Mouse (Mus musculus) midbrain, embryonic 13.5 days (tissue): ENCODE results near the gene Pds5b. TPM values are rescaled to one million over a fixed set of nuclear protein-coding genes. Genes with fewer than 3 reads are reported as not detected.

Experiments
- ATAC-seq: fragments of 200-750 bp; cut with Nextera tagmentation; 2 replicates; pipeline ENCODE4 v1.8.0; 2017; ENCODE audit warnings: mild to moderate bottlenecking, moderate TSS enrichment, moderate library complexity
- H3K27ac ChIP-seq: fragments of 300-500 bp; sonication (generic); 2 replicates; pipeline ENCODE4 v1.5.1; 2015; ENCODE audit warnings: inconsistent platforms, mild to moderate bottlenecking, moderate library complexity
- H3K27me3 ChIP-seq: fragments of 300-500 bp; sonication (generic); 2 replicates; pipeline ENCODE4 v1.6.1; 2015; ENCODE audit warnings: mild to moderate bottlenecking, inconsistent platforms
- H3K36me3 ChIP-seq: fragments of 300-500 bp; sonication (generic); 2 replicates; pipeline ENCODE4 v1.6.1; 2015; ENCODE audit warnings: mild to moderate bottlenecking, inconsistent platforms
- H3K4me1 ChIP-seq: fragments of 300-500 bp; sonication (generic); replicated peaks from 2 replicates; pipeline ENCODE4 v1.6.1; 2015; ENCODE audit warnings: inconsistent platforms
- H3K4me2 ChIP-seq: fragments of 300-500 bp; sonication (generic); replicated peaks from 2 replicates; pipeline ENCODE4 v1.6.1; 2015; ENCODE audit warnings: moderate library complexity, mild to moderate bottlenecking, inconsistent platforms
- H3K4me3 ChIP-seq: fragments of 300-500 bp; sonication (generic); replicated peaks from 2 replicates; pipeline ENCODE4 v1.5.1; 2015; ENCODE audit warnings: mild to moderate bottlenecking, inconsistent platforms
- H3K9ac ChIP-seq: fragments of 300-500 bp; sonication (generic); replicated peaks from 2 replicates; pipeline ENCODE4 v1.6.1; 2015; ENCODE audit warnings: mild to moderate bottlenecking, inconsistent platforms
- H3K9me3 ChIP-seq: fragments of 300-500 bp; sonication (generic); 2 replicates; pipeline ENCODE4 v1.6.1; 2016; ENCODE audit warnings: mild to moderate bottlenecking, inconsistent platforms
- WGBS: fragments of 180-500 bp; shearing (Covaris S2); methylation state at CpG from one replicate; pipeline ENCODE4 v1.1.7; 2015; 5-methylcytosine and 5-hydroxymethylcytosine counted together
- polyA plus RNA-seq: library from polyadenylated mRNA; unstranded; fragments of >200 nt; fragmentation: Nextera tagmentation; extraction: Ambion mirVana; gene quantifications from 2 replicates; pipeline ENCODE4 v1.2.1, GENCODE M21; 2015

The Pds5b gene
- polyA plus RNA-seq, 1 experiment from 2014 or later: 34.1 TPM

DNA sequence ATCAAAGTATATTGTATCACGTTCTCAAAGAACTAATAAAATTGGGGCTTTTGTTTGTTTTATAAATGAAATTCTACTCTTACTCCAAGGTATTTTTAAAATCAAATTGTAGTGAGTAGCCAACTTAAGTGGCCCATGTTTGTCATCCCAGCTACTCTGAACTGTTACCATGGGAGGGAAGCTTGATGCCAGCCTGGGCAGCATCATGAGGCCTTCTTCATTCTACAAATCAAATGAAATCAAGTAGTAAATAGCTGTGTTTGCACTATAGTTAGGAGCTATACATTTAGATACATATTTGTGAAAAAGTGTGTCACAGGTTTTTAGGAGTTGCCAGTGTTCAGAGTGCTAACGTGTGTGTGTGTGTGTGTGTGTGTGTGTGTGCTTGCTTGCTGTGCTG, 126.5 kb downstream of the Pds5b start:
- Histone ChIP-seq H3K27me3 (no peaks in the 10 kb centered on the region), H3K9me3 (no peaks in the 10 kb centered on the region), H3K4me2 (no peak overlapping the region), H3K27ac (no peak overlapping the region), H3K4me3 (no peak overlapping the region), H3K4me1 (no peaks in the 10 kb centered on the region), H3K9ac (no peak overlapping the region), H3K36me3 (peaks cover 56% of the 10 kb centered on the region)
- 96% methylated on average over 2 of the region's 2 CpGs for WGBS
- no peak for ATAC-seq

DNA sequence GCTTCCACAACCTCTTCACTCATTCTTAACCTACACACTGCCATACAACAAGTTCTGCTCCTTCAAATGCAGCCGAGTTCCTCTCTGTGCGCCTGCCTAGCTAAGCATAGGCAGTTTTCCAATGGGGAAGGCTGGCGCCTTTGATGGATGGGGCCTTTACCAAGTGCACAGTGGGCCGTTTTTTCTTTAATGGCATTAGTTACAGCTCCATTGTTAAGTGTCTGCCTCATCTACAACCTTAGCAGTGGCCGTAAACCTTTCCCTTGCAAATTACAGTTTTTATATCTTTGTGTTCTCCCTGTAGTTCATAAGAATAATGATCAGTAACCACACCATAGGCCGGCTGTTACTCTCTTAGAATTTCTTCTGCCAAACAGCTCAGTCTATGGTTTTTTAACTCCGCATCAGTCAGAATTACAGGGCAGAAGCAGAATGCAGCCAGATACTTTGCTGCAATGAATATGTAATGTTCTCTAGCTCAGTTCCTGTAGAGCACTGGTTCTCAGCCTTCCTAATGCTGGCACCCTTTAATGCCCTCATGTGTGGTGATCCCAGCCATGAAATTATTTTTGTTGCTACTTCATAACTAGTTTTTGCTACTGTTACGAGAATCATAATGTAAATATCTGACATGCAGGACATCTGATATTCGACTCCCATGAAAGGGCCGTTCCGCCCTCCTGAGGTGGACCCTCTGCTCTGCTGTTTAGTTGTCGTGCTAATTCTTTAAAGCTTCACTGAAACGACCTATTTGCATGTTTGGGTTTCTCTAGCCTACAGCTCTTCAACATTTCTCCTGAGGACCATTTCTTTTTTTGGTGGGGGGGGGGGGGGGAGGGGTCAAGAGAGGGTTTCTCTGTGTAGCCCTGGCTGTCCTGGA, 140.8 kb downstream of the Pds5b start:
- Histone ChIP-seq H3K4me3 (no peak overlapping the region), H3K27me3 (no peaks in the 10 kb centered on the region), H3K27ac (no peak overlapping the region), H3K4me1 (peaks cover 9% of the 10 kb centered on the region), H3K36me3 (peaks cover 3% of the 10 kb centered on the region; the same call in 1 of the 2 replicates), H3K9ac (no peak overlapping the region), H3K9me3 (no peaks in the 10 kb centered on the region), H3K4me2 (no peak overlapping the region)
- 58% methylated on average over 13 of the region's 13 CpGs for WGBS
- peak; percentile 65 for ATAC-seq

DNA sequence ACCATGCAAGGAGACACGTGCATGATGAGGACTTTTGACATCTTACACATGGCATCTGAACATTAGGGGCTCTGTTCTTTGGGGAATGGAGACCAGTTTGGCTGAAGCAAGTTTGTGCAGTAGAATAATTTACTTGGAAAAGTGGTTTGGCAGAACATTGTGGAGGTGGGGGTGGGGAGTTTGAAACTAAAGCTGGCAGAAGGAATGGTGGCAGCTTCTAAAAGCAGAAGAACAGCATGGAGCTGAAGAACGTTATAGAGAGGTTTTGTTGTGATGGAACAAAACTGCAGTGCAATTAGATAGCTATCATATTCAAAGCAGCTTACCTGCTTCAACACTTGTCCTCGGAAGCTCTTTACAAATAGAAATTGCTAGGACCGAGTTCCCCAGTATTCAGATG, 141.9 kb downstream of the Pds5b start:
- no peak overlapping the region for H3K9ac ChIP-seq
- H3K4me2 ChIP-seq: no peak overlapping the region
- H3K4me1 ChIP-seq: peaks cover 9% of the 10 kb centered on the region
- ATAC-seq: no peak
- 93% methylated on average over 4 of the region's 4 CpGs for WGBS
- no peaks in the 10 kb centered on the region for H3K9me3 ChIP-seq
- no peak overlapping the region for H3K27ac ChIP-seq
- peaks cover 3% of the 10 kb centered on the region; the same call in 1 of the 2 replicates for H3K36me3 ChIP-seq
- H3K4me3 ChIP-seq: no peak overlapping the region
- no peaks in the 10 kb centered on the region for H3K27me3 ChIP-seq

DNA sequence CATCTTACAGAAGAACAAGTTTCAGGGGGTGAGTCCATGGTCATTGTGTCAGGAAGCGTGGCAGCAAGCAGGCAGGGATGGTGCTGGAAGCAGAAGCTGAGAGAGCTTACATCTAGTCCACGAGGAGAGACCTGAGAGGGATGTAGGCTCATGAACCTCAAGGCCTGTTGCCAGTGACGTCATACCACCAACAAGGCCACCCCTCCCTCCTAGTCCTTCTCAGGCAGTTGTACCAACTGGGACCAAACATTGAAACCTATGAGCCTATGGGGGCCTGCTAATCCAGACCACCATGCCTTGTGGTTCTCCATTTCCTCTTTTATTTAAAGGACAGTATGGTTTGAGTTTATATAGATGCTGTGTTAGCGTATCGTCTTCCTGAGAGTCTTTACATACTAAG, 143.2 kb downstream of the Pds5b start:
- H3K27ac ChIP-seq: no peak overlapping the region
- H3K4me1 ChIP-seq: peaks cover 9% of the 10 kb centered on the region
- no peaks in the 10 kb centered on the region for H3K9me3 ChIP-seq
- H3K4me3 ChIP-seq: no peak overlapping the region
- no peak overlapping the region for H3K9ac ChIP-seq
- 94% methylated on average over 5 of the region's 5 CpGs for WGBS
- H3K27me3 ChIP-seq: no peaks in the 10 kb centered on the region
- ATAC-seq: no peak
- no peaks in the 10 kb centered on the region for H3K36me3 ChIP-seq
- no peak overlapping the region for H3K4me2 ChIP-seq

- no peak for ATAC-seq
- Histone ChIP-seq H3K9ac (no peak overlapping the region), H3K9me3 (no peaks in the 10 kb centered on the region), H3K4me3 (no peak overlapping the region), H3K27me3 (no peaks in the 10 kb centered on the region), H3K4me1 (peaks cover 9% of the 10 kb centered on the region), H3K27ac (no peak overlapping the region), H3K4me2 (no peak overlapping the region), H3K36me3 (no peaks in the 10 kb centered on the region)
- 71% methylated on average over 2 of the region's 2 CpGs for WGBS
Measured at GRCm38 (mm10) chr5:150818041-150818440, 144.5 kb downstream of the Pds5b start.

- no peak overlapping the region for H3K4me2 ChIP-seq
- H3K4me1 ChIP-seq: peaks cover 5% of the 10 kb centered on the region
- ATAC-seq: no peak
- no peaks in the 10 kb centered on the region for H3K9me3 ChIP-seq
- WGBS: 90% methylated on average over 4 of the region's 4 CpGs
- no peak overlapping the region for H3K4me3 ChIP-seq
- H3K36me3 ChIP-seq: no peaks in the 10 kb centered on the region
- H3K27me3 ChIP-seq: no peaks in the 10 kb centered on the region
- H3K9ac ChIP-seq: no peak overlapping the region
- no peak overlapping the region for H3K27ac ChIP-seq
Measured at GRCm38 (mm10) chr5:150818886-150819285, 145.3 kb downstream of the Pds5b start.

DNA sequence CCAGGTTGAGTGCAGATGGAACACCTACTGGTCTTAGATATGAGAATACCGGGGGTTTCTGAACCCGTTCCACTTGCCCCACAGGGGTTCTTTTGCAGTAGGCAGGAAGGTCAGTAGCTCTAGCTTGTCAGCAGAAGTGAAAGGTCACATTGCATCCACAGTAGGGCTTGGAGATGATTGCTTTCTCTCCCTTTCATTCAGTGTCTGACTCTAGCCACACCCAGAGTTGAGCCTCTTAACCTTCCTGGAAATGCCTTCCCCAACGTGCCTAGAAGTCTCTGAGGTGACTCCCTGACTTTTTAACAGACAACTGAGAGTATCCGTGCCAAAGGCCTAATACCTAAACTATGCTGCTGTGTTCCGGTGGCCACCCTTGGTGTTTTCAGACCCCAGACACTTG, 146.0 kb downstream of the Pds5b start:
- Histone ChIP-seq H3K4me2 (no peak overlapping the region), H3K9me3 (no peaks in the 10 kb centered on the region), H3K27me3 (no peaks in the 10 kb centered on the region), H3K4me1 (no peaks in the 10 kb centered on the region), H3K9ac (no peak overlapping the region), H3K27ac (no peak overlapping the region), H3K36me3 (no peaks in the 10 kb centered on the region), H3K4me3 (no peak overlapping the region)
- 84% methylated on average over 5 of the region's 5 CpGs for WGBS
- no peak for ATAC-seq

- Histone ChIP-seq H3K9me3 (peaks cover 11% of the 10 kb centered on the region; the same call in 1 of the 2 replicates), H3K27ac (no peak overlapping the region), H3K4me1 (no peaks in the 10 kb centered on the region), H3K4me3 (no peak overlapping the region), H3K27me3 (no peaks in the 10 kb centered on the region), H3K36me3 (no peaks in the 10 kb centered on the region), H3K9ac (no peak overlapping the region), H3K4me2 (no peak overlapping the region)
- no peak for ATAC-seq
- 92% methylated on average over 4 of the region's 4 CpGs for WGBS
Measured at GRCm38 (mm10) chr5:150821152-150821551, 147.6 kb downstream of the Pds5b start.

DNA sequence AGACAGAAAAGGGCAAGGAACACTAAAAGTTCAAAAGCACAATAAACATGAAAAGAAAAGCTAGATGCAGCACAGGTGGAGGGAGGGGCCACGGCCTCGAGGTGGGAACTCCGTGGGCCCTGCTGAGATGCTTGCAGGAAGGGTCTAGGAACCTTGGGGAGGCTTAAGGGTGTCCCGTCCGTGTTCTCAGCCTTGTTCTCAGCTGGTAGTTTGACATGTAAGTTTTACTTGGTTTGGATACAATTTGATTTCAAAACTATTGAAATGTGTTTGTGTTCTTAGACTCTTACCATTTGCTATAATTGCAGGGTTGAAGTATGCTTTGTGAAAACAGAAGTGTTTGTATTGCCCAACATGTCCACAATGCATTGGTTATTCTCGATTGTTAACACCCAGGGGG, 149.2 kb downstream of the Pds5b start:
- Histone ChIP-seq H3K4me3 (no peak overlapping the region), H3K9ac (no peak overlapping the region), H3K4me2 (no peak overlapping the region), H3K27ac (no peak overlapping the region), H3K36me3 (no peaks in the 10 kb centered on the region), H3K9me3 (peaks cover 13% of the 10 kb centered on the region; the same call in 1 of the 2 replicates), H3K4me1 (no peaks in the 10 kb centered on the region), H3K27me3 (no peaks in the 10 kb centered on the region)
- ATAC-seq: no peak
- 85% methylated on average over 6 of the region's 6 CpGs for WGBS

GRCm38 (mm10) chr5:150823361-150823760, 149.8 kb downstream of the Pds5b start:
- ATAC-seq: no peak
- H3K9me3 ChIP-seq: peaks cover 13% of the 10 kb centered on the region; the same call in 1 of the 2 replicates
- 93% methylated on average over 3 of the region's 3 CpGs for WGBS
- no peaks in the 10 kb centered on the region for H3K36me3 ChIP-seq
- H3K27ac ChIP-seq: no peak overlapping the region
- H3K4me1 ChIP-seq: no peaks in the 10 kb centered on the region
- no peak overlapping the region for H3K9ac ChIP-seq
- H3K4me2 ChIP-seq: no peak overlapping the region
- H3K27me3 ChIP-seq: no peaks in the 10 kb centered on the region
- H3K4me3 ChIP-seq: no peak overlapping the region

DNA sequence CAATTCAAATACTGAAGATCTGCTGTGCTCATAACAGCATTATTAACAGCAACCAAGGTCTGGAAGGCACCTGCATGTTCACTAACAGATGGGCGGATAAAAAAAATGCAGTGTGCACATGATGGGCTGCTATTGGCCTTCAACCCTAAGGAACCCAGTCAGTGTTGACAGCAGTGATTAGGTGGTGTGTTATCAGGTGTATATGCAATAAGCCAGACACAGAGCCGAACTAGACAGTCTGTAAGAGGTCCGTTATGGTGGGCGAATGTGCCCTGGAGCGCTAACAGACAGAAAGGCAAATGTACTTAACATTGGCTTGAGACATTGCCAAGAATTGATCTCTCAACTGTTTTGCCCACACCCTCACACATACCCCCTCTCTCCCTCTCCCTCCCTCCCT, 156.0 kb downstream of the Pds5b start:
- ATAC-seq: no peak
- no peak overlapping the region for H3K9ac ChIP-seq
- 94% methylated on average over 5 of the region's 5 CpGs for WGBS

GRCm38 (mm10) chr5:150830718-150831117, 157.2 kb downstream of the Pds5b start:
- no peaks in the 10 kb centered on the region for H3K36me3 ChIP-seq
- 46% methylated on average over 9 of the region's 9 CpGs for WGBS
- H3K9me3 ChIP-seq: peaks cover 8% of the 10 kb centered on the region; the same call in 1 of the 2 replicates
- no peaks in the 10 kb centered on the region for H3K27me3 ChIP-seq
- H3K4me1 ChIP-seq: peaks cover 12% of the 10 kb centered on the region; the same call in 1 of the 2 replicates
- peak; percentile 62 for ATAC-seq
- H3K9ac ChIP-seq: no peak overlapping the region
- no peak overlapping the region for H3K4me2 ChIP-seq
- no peak overlapping the region for H3K27ac ChIP-seq
- no peak overlapping the region for H3K4me3 ChIP-seq

More for the DNA sequence above, 156.0 kb downstream of the Pds5b start:
- Histone ChIP-seq H3K4me3 (no peak overlapping the region), H3K36me3 (no peaks in the 10 kb centered on the region), H3K4me1 (peaks cover 12% of the 10 kb centered on the region; the same call in 1 of the 2 replicates), H3K4me2 (no peak overlapping the region), H3K27ac (no peak overlapping the region), H3K27me3 (no peaks in the 10 kb centered on the region), H3K9me3 (peaks cover 15% of the 10 kb centered on the region; the same call in 1 of the 2 replicates)
